Mouse (Mus musculus) olfactory bulb, adult 2 months (tissue): ENCODE data around the gene Rrnad1. TPM values are rescaled to one million over a fixed set of nuclear protein-coding genes. Genes with fewer than 3 reads are reported as not detected.

ENCODE experiments used
- H3K27ac ChIP-seq: fragments of 200-500 bp; 2 replicates; pipeline ENCODE4 v1.5.1; 2012; ENCODE audit warnings: low read depth, low read length; ENCODE audit not compliant: insufficient read depth
- H3K4me1 ChIP-seq: fragments of 200-500 bp; 2 replicates; pipeline ENCODE4 v1.6.1; 2012; ENCODE audit warnings: low read length; ENCODE audit not compliant: control insufficient read depth, insufficient read depth
- H3K4me3 ChIP-seq: fragments of 200-500 bp; 2 replicates; pipeline ENCODE4 v1.5.1; 2012; ENCODE audit warnings: mild to moderate bottlenecking, low read depth, low read length, moderate library complexity; ENCODE audit not compliant: insufficient read depth
- CTCF ChIP-seq: fragments of 200-500 bp; IDR thresholded peaks from 2 replicates; pipeline ENCODE4 v1.5.1; 2012; ENCODE audit warnings: low read depth, mild to moderate bottlenecking, low read length, moderate library complexity; ENCODE audit not compliant: insufficient read depth
- POLR2A ChIP-seq: fragments of 200-500 bp; IDR thresholded peaks from 2 replicates; pipeline ENCODE4 v1.6.1; 2012; ENCODE audit warnings: mild to moderate bottlenecking, low read depth, low read length, moderate library complexity; ENCODE audit not compliant: insufficient read depth
- WGBS: fragments of 180-500 bp; shearing (Covaris S2); methylation state at CpG from one replicate; pipeline ENCODE4 v1.1.7; 2018; 5-methylcytosine and 5-hydroxymethylcytosine counted together
- polyA plus RNA-seq: library from polyadenylated mRNA; stranded (reverse); fragments of >200 nt; gene quantifications from 2 replicates; pipeline ENCODE4 v1.2.4, GENCODE M21; 2012; ENCODE audit warnings: low replicate concordance; ENCODE audit not compliant: missing spikeins, insufficient read depth, insufficient read length

Gene Rrnad1
- polyA plus RNA-seq: not detected in 2 replicates

- Histone ChIP-seq H3K27ac (peak within 1 kb of the TSS; percentile 68; the same call in 1 of the 2 replicates), H3K4me1 (peaks cover 8% of the 10 kb centered on the region), H3K4me3 (peak within 1 kb of the TSS; percentile 81)
- under 1% methylated on average over 78 of the region's 78 CpGs for WGBS
- TF ChIP-seq CTCF (peak; percentile 86), POLR2A (peak; percentile 50)
These were observed at the start of gene Rrnad1, which contains the start of gene Isg20l2 for GRCm38 (mm10) chr3:87930078-87930795. Gene Rrnad1 (minus strand): TSS chr3:87930717. Gene Isg20l2 (plus strand): TSS chr3:87930314.

- 77% methylated on average over 3 of the region's 3 CpGs for WGBS
- TF ChIP-seq POLR2A (no peak), CTCF (no peak)
- H3K4me1 ChIP-seq: peaks cover 27% of the 10 kb centered on the region
- H3K4me3 ChIP-seq: no peak overlapping the region
- H3K27ac ChIP-seq: no peak overlapping the region
These were observed 49.6 kb upstream of the Rrnad1 start for GRCm38 (mm10) chr3:87980085-87980484.

DNA sequence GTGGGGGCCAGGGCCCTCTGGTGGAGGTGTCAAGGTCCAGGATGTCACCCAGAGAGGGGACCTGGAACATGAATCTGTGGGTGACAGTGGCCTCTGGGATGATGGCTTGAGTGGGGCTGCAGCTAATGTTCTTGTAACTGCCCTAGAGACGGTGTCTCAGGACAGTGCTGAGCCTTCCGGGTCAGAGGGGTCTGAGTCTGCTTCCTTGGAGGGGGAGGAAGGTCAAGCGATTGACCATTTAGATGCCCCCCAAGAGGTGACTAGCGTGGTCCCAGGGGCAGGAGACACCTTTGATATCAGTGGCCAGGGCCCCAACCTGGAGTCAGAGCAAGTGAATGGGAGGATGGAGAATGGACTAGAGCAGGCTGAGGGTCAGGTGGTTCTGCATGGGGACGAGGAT lies 49.0 kb upstream of the Rrnad1 start:
- no peak overlapping the region for H3K27ac ChIP-seq
- H3K4me1 ChIP-seq: peaks cover 29% of the 10 kb centered on the region
- no peak for TF ChIP-seq CTCF
- no peak for TF ChIP-seq POLR2A
- WGBS: 91% methylated on average over 5 of the region's 5 CpGs
- H3K4me3 ChIP-seq: no peak overlapping the region

- Histone ChIP-seq H3K27ac (no peak overlapping the region; the same call in 1 of the 2 replicates), H3K4me1 (peaks cover 35% of the 10 kb centered on the region), H3K4me3 (no peak overlapping the region)
- 37% methylated on average over 12 of the region's 12 CpGs for WGBS
- TF ChIP-seq POLR2A (no peak), CTCF (no peak)
These were observed 44.0 kb upstream of the Rrnad1 start for GRCm38 (mm10) chr3:87974381-87974987.

DNA sequence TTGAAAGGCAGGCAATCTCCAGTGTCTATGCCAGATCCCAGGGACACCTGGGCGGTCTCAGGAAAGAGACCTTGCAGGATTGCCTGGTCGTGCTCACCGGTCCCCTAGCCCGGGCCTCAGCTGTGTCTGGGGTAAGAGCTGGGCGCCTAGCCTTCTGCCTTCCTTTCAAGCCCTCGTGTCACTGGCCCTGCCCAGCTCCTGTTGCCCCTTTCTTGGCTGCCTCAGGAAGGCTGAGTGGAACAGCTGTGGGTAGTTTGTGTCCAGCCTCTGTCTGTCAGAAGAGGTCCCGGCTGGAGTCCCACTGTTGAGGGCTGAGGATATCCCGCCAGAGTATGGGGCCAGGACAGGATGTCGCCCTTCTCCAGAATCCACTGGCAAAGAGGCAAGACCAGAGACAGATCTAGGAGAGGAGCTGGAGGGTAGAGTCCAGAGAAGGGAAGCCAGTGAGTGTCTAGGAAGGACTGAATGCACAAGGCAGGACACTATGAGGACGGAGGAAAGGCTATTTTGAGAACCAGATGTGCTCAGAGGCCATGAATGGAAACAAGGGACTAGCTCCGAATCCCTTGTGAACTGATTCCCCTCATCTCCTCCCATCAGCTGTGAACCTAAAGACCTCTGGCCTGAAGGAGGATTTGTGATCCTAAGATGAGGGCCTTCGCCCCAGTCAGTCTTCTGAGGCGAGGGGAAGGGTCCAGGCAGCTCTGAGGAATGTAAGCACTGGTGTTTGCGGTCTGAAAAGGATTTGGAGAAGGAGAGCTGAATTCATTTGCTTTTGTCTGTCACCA lies 43.3 kb upstream of the Rrnad1 start:
- H3K4me3 ChIP-seq: no peak overlapping the region
- H3K27ac ChIP-seq: no peak overlapping the region; the same call in 1 of the 2 replicates
- peaks cover 35% of the 10 kb centered on the region for H3K4me1 ChIP-seq
- no peak for TF ChIP-seq CTCF
- no peak for TF ChIP-seq POLR2A
- WGBS: 57% methylated on average over 14 of the region's 14 CpGs

- Histone ChIP-seq H3K4me1 (peaks cover 35% of the 10 kb centered on the region), H3K27ac (no peak overlapping the region), H3K4me3 (peak overlapping the region; percentile 38; the same call in 1 of the 2 replicates)
- WGBS: 34% methylated on average over 5 of the region's 5 CpGs
- TF ChIP-seq POLR2A: no peak
- no peak for TF ChIP-seq CTCF
These were observed 42.3 kb upstream of the Rrnad1 start for GRCm38 (mm10) chr3:87972776-87973175.

DNA sequence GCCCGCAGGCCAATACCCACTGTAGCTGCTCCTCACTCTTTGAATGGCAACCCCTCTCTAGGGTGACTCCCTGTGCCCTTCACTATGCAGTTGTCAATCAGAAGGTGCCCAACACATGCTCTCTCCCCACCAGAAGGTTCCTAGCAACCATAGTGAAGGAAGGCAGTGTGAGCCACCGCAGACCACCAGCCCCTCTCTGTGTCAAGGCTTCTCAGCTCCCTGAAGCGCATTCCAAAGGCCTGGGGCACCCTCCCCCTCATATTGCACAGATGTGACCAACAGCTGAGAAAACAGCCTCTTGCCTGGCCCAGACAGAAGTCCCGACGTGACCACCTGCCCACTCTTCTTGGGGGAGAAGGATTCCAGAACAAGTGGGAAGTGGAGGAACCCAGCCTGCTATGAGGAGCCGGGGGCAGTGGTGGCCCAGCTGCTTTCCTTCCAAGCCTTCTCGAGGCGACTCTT lies 41.7 kb upstream of the Rrnad1 start:
- H3K27ac ChIP-seq: no peak overlapping the region
- 44% methylated on average over 8 of the region's 8 CpGs for whole genome bisulfite sequencing
- no peak for TF ChIP-seq POLR2A
- peak overlapping the region; percentile 38; the same call in 1 of the 2 replicates for H3K4me3 ChIP-seq
- H3K4me1 ChIP-seq: peaks cover 35% of the 10 kb centered on the region

GRCm38 (mm10) chr3:87971489-87972202 lies 41.1 kb upstream of the Rrnad1 start:
- TF ChIP-seq CTCF (no peak), POLR2A (no peak)
- H3K4me1 ChIP-seq: peaks cover 35% of the 10 kb centered on the region
- peak overlapping the region; percentile 38 for H3K4me3 ChIP-seq
- 2% methylated on average over 60 of the region's 60 CpGs for WGBS
- H3K27ac ChIP-seq: no peak overlapping the region
